Mouse (Mus musculus) midbrain, embryonic 11.5 days (tissue): ENCODE results near the gene Mthfd2l. TPM values are rescaled to one million over a fixed set of nuclear protein-coding genes. Genes with fewer than 3 reads are reported as not detected.

Experiments
- ATAC-seq: fragments of 200-750 bp; cut with Nextera tagmentation; 2 replicates; pipeline ENCODE4 v1.8.0; 2017; ENCODE audit warnings: moderate TSS enrichment, moderate library complexity; ENCODE audit not compliant: low FRiP score
- DNase-seq: peaks from one replicate; pipeline ENCODE4 v3.0.0; 2015; ENCODE audit warnings: low spot score; ENCODE audit errors: missing footprints
- H3K27ac ChIP-seq: fragments of 300-500 bp; sonication (generic); 2 replicates; pipeline ENCODE4 v1.5.1; 2014; ENCODE audit warnings: low read depth, low read length
- H3K27me3 ChIP-seq: fragments of 300-500 bp; sonication (generic); 2 replicates; pipeline ENCODE4 v1.6.1; 2014; ENCODE audit warnings: mild to moderate bottlenecking, low read length, moderate library complexity, mixed read lengths; ENCODE audit not compliant: control insufficient read depth, insufficient read depth
- H3K36me3 ChIP-seq: fragments of 300-500 bp; sonication (generic); 2 replicates; pipeline ENCODE4 v1.6.1; 2014; ENCODE audit warnings: mild to moderate bottlenecking, low read length, moderate library complexity, mixed read lengths; ENCODE audit not compliant: control insufficient read depth, insufficient read depth
- H3K4me1 ChIP-seq: fragments of 300-500 bp; sonication (generic); 2 replicates; pipeline ENCODE4 v1.6.1; 2014; ENCODE audit warnings: low read length; ENCODE audit not compliant: control insufficient read depth, insufficient read depth
- H3K4me2 ChIP-seq: fragments of 300-500 bp; sonication (generic); 2 replicates; pipeline ENCODE4 v1.6.1; 2014; ENCODE audit warnings: mild to moderate bottlenecking, moderate library complexity
- H3K4me3 ChIP-seq: fragments of 300-500 bp; sonication (generic); 2 replicates; pipeline ENCODE4 v1.5.1; 2014; ENCODE audit warnings: low read depth, low read length
- H3K9ac ChIP-seq: fragments of 300-500 bp; sonication (generic); 2 replicates; pipeline ENCODE4 v1.6.1; 2014; ENCODE audit warnings: low read length
- H3K9me3 ChIP-seq: fragments of 300-500 bp; sonication (generic); 2 replicates; pipeline ENCODE4 v1.6.1; 2016; ENCODE audit warnings: low read length; ENCODE audit not compliant: control insufficient read depth
- WGBS: fragments of 180-500 bp; shearing (Covaris S2); extraction: QIAGEN DNeasy Blood & Tissue Kit; methylation state at CpG from one replicate; pipeline ENCODE4 v1.1.7; 2014; 5-methylcytosine and 5-hydroxymethylcytosine counted together
- polyA plus RNA-seq: library from polyadenylated mRNA; unstranded; fragments of >200 nt; fragmentation: Nextera tagmentation; extraction: Ambion mirVana; gene quantifications from 2 replicates; pipeline ENCODE4 v1.2.1, GENCODE M21; 2014

Gene Mthfd2l
- polyA plus RNA-seq = 105 and 107 TPM in 2 replicates

- H3K27ac ChIP-seq = peak within 1 kb of the TSS; percentile 88
- DNase-seq = peak; percentile 98
- H3K9ac ChIP-seq = peak within 1 kb of the TSS; percentile 89
- ATAC-seq = peak; percentile 99
- under 1% methylated on average over 77 of the region's 79 CpGs for WGBS
- peaks cover 9% of the 10 kb centered on the region for H3K4me1 ChIP-seq
- H3K9me3 ChIP-seq = no peaks in the 10 kb centered on the region
- H3K27me3 ChIP-seq = no peaks in the 10 kb centered on the region
- H3K4me2 ChIP-seq = peak within 1 kb of the TSS; percentile 49
- H3K4me3 ChIP-seq = peak within 1 kb of the TSS; percentile 54
- peaks cover 3% of the 10 kb centered on the region; the same call in 1 of the 2 replicates for H3K36me3 ChIP-seq
These were observed at the start of gene Mthfd2l for GRCm38 (mm10) chr5:90930971-90931851. Mthfd2l (plus strand) TSS chr5:90931117.

GRCm38 (mm10) chr5:90881682-90882081 lies 49.2 kb upstream of the Mthfd2l start:
- no peak for DNase-seq
- Histone ChIP-seq H3K9me3 (no peaks in the 10 kb centered on the region), H3K4me2 (no peak overlapping the region), H3K27me3 (no peaks in the 10 kb centered on the region), H3K36me3 (no peaks in the 10 kb centered on the region), H3K27ac (no peak overlapping the region), H3K4me1 (no peaks in the 10 kb centered on the region), H3K9ac (no peak overlapping the region), H3K4me3 (no peak overlapping the region)
- ATAC-seq = no peak
- 94% methylated on average over 5 of the region's 5 CpGs for WGBS

GRCm38 (mm10) chr5:90882146-90882545 lies 48.8 kb upstream of the Mthfd2l start:
- DNase-seq (no peak), ATAC-seq (no peak)
- 82% methylated on average over 5 of the region's 5 CpGs for WGBS
- no peak overlapping the region for H3K4me2 ChIP-seq
- no peak overlapping the region for H3K4me3 ChIP-seq
- no peaks in the 10 kb centered on the region for H3K4me1 ChIP-seq
- no peaks in the 10 kb centered on the region for H3K27me3 ChIP-seq
- H3K36me3 ChIP-seq = no peaks in the 10 kb centered on the region
- no peak overlapping the region for H3K27ac ChIP-seq
- no peaks in the 10 kb centered on the region for H3K9me3 ChIP-seq
- no peak overlapping the region for H3K9ac ChIP-seq

- Histone ChIP-seq H3K36me3 (no peaks in the 10 kb centered on the region), H3K27me3 (no peaks in the 10 kb centered on the region), H3K9me3 (no peaks in the 10 kb centered on the region), H3K4me2 (no peak overlapping the region), H3K4me3 (no peak overlapping the region), H3K4me1 (no peaks in the 10 kb centered on the region), H3K27ac (no peak overlapping the region), H3K9ac (no peak overlapping the region)
- no peak for DNase-seq
- no peak for ATAC-seq
- WGBS = 78% methylated on average over 2 of the region's 2 CpGs
These were observed 46.2 kb upstream of the Mthfd2l start for GRCm38 (mm10) chr5:90884628-90885242.

DNA sequence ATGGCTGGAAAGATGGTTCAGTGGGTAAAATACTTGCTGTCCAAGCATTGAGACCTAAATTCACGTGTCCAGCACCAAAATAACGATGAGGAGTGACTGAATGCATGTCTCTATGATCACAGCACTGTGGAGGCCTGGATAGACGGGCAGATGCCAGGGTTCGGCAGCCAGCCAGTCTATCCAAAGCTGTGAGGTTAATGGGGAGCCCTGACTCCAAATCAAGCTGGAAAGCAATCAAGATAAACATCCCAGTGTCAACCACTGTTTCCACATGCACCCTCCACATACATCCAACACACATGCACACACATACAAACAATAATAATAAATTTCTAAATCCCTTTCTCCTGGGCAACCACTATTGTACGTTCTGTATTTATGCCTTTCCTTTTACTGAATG lies 42.3 kb upstream of the Mthfd2l start:
- H3K4me1 ChIP-seq = no peaks in the 10 kb centered on the region
- no peak overlapping the region for H3K27ac ChIP-seq
- no peaks in the 10 kb centered on the region for H3K9me3 ChIP-seq
- H3K9ac ChIP-seq = no peak overlapping the region
- no peak overlapping the region for H3K4me2 ChIP-seq
- no peaks in the 10 kb centered on the region for H3K27me3 ChIP-seq
- H3K36me3 ChIP-seq = no peaks in the 10 kb centered on the region
- 81% methylated on average over 5 of the region's 5 CpGs for WGBS
- ATAC-seq (no peak), DNase-seq (no peak)
- no peak overlapping the region for H3K4me3 ChIP-seq

GRCm38 (mm10) chr5:90890519-90891463 lies 40.1 kb upstream of the Mthfd2l start, which contains the start of gene Cxcl1:
Cxcl1 (plus strand) TSS chr5:90891241.
- WGBS = 10% methylated on average over 30 of the region's 30 CpGs
- Histone ChIP-seq H3K36me3 (no peaks in the 10 kb centered on the region), H3K27ac (no peak within 1 kb of the TSS), H3K4me2 (peak within 1 kb of the TSS; percentile 83), H3K4me1 (no peaks in the 10 kb centered on the region), H3K9me3 (no peaks in the 10 kb centered on the region), H3K4me3 (peak within 1 kb of the TSS; percentile 44), H3K9ac (peak within 1 kb of the TSS; percentile 57), H3K27me3 (no peaks in the 10 kb centered on the region)
- DNase-seq (peak; percentile 93), ATAC-seq (peak; percentile 86)

DNA sequence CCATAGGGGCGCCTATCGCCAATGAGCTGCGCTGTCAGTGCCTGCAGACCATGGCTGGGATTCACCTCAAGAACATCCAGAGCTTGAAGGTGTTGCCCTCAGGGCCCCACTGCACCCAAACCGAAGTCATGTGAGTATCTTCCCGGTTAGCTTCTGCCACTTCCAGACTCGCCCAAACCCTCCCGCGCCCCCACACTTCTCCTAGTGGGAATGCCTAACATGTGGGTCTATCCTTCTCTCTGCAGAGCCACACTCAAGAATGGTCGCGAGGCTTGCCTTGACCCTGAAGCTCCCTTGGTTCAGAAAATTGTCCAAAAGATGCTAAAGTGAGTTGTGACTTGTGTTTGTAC lies 39.5 kb upstream of the Mthfd2l start:
- 19% methylated on average over 10 of the region's 10 CpGs for WGBS
- DNase-seq (no peak), ATAC-seq (no peak)
- no peaks in the 10 kb centered on the region for H3K27me3 ChIP-seq
- H3K9me3 ChIP-seq = no peaks in the 10 kb centered on the region
- H3K27ac ChIP-seq = no peak overlapping the region
- no peaks in the 10 kb centered on the region for H3K36me3 ChIP-seq
- peak overlapping the region; percentile 83 for H3K4me2 ChIP-seq
- H3K4me1 ChIP-seq = no peaks in the 10 kb centered on the region
- H3K9ac ChIP-seq = no peak overlapping the region; the same call in 1 of the 2 replicates
- peak overlapping the region; percentile 44 for H3K4me3 ChIP-seq

GRCm38 (mm10) chr5:90894231-90894630 lies 36.7 kb upstream of the Mthfd2l start:
- no peaks in the 10 kb centered on the region for H3K4me1 ChIP-seq
- H3K27ac ChIP-seq = no peak overlapping the region
- no peak for ATAC-seq
- H3K4me3 ChIP-seq = no peak overlapping the region
- H3K36me3 ChIP-seq = no peaks in the 10 kb centered on the region
- H3K9ac ChIP-seq = no peak overlapping the region
- DNase-seq = no peak
- H3K9me3 ChIP-seq = no peaks in the 10 kb centered on the region
- H3K4me2 ChIP-seq = no peak overlapping the region
- no peaks in the 10 kb centered on the region for H3K27me3 ChIP-seq
- 66% methylated on average over 8 of the region's 8 CpGs for WGBS
